Mouse (Mus musculus) adrenal gland, adult 8-10 months (tissue): ENCODE results near the gene Limd1. TPM values are rescaled to one million over a fixed set of nuclear protein-coding genes. Genes with fewer than 3 reads are reported as not detected.

Experiments used
- DNase-seq: peaks from one replicate; pipeline ENCODE4 v3.0.0; 2022
- total RNA-seq, 4 experiments: library from RNA; stranded (reverse); gene quantifications; 2 replicates each; pipeline ENCODE4 v1.2.4; 2022

Limd1 gene
- total RNA-seq, 4 experiments from 2014 or later = 31.3 to 33.8 (median 31.9) TPM

DNA sequence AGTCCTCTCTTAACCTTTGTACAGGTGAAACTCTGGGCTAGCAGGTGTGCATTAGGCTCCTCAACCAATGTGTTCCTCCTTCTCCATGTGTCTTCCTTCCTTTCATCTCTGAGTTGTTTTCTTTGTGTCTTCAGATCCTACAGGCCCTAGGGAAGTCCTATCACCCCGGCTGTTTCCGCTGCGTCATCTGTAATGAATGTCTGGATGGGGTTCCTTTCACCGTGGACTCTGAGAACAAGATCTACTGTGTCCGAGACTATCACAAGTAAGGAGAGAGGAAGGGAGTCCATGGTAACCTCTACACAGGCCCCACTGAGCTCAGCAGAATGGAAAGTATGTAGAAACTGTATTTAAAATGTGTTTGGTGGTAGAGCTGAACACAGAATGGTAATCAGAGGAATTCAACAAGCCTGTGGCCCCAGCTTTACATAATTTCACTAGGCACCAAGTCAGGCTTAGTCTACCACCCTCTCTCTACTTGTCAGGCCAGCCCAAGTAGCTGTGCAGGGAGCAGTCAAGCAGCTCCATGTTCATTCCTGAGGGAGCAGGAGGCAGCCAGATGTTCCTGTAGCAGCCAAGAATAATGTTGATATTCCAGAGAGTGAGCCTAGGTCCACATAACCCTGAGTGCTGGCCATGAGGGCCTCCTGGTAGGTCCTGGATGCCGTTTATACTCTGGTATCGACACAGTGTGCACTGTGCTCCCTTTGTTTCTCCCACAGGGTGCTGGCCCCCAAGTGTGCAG, 38.3 kb downstream of the Limd1 start:
- no peak for DNase-seq

DNA sequence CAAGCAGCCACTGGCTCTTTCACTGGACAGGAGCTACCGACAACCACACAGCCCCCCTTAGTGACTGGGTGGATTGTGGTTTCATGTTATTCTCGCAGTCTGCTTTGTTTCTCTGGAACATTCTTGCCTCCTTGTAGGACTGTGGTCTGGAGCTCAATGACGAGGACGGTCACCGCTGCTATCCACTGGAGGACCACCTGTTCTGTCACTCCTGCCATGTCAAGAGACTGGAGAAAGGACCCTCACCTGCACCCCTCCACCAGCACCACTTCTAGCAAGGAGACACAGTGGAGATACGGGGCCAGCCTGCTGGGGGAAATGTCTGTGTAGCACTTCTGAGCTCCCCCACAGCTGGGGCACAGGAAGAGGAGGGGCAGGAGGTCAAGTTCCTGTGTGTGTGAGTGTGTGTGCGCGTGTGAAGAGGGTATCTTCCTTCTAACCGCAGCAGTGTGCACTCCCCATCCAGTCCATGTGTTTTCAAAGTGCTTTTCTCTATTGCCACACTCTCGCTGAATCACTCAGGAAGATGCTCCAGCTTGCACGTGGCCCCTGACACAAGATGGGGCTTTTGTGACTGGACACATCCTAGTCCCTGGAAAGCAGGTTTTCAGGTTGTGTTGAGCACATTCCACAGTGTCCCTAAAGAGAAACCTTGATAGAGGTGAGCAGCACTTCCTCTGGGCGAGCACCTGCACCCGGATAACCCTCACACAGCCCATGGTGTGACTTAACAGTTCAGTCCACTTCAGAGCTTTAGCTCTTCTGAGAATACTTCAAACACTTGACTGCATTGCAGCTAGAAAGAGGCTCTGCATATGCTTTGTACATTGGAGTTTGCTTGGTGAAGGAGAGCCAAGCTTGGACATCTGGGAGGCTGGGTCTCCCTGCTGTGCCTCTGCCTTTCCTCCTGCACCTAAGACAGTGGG, 40.7 kb downstream of the Limd1 start:
- DNase-seq = no peak

DNA sequence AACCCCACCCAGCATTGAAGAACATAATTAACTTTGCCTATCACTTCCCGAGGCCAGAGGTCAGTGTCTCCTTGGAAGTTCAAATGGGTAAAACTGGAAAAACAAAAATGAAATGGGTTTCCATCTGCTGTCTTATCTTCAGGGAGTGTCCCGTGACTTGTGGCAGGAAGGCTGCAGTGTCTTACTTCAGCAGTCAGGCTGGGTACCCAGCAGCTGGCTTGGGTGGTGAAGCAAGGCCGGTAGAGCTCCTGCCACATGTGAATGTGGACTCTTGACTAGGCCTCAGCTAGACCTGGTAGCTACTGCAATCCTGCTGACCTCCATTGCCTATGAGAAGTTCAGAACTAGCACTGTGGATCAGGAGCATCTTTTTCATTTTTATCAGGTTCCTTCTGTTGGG, 42.2 kb downstream of the Limd1 start:
- no peak for DNase-seq

DNA sequence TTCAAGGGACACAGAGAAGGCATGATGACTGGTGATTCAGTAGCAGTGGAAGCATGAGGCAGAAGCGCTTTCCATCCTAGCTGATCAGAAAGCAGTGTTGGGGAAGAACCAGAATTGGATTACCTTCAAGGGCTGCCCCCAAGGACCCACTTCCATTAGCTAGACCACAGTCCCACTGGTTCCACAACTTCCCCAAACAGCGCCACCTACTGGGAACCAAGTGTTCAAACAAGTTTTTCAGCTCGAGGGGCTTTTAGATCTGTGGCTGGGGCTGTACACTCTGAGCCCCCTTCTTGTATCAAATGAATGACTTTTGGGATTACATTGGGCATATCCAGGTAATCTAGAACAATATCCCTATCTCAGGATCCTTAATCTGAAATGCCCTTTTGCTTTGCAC, 45.2 kb downstream of the Limd1 start:
- DNase-seq = no peak

DNA sequence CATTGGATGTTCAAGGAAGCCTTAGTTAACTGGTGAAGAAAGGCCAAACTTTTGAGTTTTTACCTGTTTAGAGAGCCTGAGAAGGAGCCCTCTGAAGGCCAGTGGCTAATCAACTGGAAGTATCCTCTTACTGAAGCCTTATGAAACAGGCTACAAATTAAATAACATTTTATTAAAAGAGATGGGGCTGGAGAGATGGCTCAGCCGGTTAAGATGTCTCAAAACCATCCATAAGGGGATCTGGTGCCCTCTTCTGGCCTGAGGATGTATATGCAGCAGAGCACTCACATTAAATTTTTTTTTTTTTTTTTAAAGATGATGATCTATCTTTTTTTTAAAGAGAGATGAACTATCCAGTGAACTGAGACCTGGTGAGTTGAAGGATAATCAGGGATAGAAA, 46.6 kb downstream of the Limd1 start:
- no peak for DNase-seq

DNA sequence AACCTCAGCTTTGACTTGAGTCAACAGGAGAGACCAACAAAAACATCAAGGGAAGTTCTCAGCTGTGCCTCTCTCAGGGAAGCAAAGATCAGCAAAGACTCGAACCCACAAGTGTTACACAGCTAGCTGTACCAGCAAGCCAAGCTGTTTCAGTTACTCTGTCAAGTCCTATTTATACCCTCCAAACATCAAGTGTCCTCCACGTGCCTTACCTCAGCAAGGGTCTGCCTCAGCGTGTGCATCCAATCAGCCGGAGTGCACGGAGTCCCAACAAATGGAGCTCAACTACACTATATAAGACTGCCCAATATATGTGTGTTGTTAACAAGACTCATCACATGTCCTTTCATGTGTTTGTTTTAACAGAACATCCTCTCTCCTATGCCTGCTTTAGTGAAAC, 48.0 kb downstream of the Limd1 start:
- DNase-seq = no peak

DNA sequence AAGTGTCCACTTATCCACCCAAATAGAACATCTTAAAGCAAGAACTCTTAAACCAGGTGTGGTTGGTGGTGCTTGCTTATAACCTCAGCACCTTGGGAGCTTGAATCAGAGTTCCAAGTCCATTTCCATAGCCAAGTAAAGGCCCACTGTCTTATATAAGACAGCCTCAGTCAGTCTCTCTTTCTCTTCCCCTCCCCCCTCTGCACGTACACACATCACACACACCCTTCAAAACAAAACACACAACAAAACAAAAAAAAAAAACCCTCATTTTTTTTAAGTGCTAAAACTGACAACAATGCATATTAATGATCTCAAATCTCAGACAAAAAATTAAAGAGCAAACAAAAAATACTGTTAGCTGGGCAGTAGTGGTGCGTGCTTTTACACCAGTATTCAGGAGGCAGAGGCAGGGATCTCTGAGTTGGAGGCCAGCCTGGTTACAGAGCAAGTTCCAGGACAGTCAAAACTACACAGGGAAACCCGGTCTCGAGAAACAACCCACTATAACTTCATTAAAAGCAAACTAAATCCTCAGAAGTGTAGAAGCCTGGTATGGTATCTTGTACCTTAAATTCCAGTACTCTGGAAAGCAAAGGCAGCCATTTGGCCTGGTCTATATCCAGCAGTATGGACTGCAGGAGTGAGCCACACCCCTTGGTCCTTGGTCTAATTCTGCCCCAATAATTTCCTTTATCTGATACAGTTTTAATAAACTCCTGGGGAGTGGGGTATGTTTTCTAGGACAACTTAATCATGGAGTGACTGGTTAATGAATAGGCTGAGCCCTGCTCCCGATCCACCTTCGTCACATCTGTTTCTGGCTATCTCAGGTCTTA, 49.8 kb downstream of the Limd1 start:
- no peak for DNase-seq

DNA sequence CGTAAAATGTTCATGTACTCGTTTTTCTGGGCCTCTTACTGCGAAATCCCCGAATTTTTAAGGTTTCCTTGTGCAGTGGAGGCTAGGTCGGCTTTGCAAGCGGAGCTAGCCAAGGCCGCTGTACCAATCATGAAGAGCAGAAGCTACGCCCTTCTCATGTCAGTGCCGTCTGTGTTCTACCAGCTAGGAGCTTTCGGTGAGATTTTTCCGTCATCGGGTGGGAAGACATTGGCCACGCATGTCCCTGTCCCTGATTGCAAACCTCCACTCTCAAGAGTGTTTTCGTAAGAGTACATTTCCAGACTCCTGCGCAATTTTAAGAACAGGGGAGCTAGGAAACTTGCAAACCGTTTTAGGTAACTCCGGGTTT, 50.4 kb downstream of the Limd1 start:
- DNase-seq = peak; percentile 49

DNA sequence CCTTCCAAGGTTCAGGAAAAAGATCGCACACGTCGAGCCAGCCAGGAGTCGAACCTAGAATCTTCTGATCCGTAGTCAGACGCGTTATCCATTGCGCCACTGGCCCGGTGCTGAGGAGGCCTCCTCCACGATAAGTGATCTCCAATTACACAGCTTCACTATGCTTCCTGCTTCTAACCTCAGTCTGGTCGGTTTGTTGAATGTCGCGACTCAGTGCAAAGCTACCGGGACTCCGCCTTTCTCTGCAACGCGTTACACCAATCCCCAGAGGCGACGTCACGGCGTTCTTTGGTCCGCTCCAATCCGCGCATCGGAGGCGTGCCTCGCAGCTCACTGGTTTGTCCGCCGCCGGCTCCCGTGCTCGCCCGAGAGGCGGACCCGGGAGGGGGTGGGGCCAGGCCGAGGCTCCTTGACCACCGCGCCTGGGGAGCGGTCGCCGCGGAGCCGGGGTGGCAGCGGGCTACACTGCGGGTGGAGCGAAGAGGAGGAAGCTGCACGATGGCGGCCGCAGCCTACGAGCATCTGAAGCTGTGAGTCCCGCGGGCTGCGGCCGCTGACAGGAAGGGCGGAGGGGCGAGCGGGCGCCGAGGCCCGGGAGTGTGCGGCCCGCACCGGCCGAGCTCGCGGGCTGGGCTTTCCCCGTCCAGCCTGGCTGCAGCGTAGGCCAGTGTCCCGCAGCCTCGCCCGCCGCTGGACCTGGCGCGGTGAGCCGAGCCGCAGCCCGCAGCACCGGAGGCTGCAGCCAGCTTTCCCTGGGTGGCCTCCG, 51.1 kb downstream of the Limd1 start, which contains the start of gene Sacm1l:
Gene Sacm1l, plus strand, starts transcription at position 368 of the 766 bp plus-strand sequence.
- DNase-seq = peak; percentile 99

DNA sequence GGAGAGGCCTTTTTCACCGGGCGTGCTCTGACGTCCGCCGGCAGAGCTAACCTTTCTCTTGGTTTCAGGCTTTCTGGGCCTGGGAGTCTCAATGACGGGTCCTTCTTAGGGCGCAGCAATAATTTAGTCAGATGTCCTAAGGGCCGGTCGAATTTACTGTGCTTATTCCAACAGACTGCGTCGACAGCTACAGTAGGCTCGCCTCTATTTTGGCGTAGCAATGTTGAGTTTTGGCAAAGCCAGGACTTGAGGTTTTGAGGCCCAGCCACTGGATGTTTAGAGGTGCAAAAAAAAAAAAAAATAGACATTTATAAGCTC, 51.6 kb downstream of the Limd1 start:
- DNase-seq = peak; percentile 33

DNA sequence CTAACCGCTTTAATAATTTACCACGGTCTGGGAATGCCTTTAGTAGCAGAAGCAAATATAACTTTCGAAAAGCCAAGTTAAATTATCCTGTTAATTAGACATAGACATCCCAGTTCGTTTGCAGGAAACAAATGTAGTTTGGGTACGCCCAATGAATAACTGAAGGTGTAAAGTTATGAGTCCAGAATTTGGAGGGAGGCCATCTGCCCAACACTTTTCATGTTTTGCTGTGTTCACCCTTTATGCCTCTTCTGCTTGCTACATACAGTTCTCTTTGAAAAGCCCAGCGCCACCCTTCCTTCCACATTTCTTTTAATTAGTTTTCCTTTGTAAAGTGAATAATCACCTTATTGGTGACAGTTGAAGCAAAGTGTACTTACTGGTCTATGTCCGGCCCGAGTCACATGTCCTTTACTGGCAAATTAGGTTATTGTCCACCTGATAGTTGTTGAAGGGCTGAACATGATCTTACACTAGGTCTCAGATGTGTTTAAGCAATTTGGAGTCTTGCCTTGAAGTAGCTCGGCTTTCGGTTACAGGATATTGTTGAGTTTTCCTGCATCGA, 52.1 kb downstream of the Limd1 start:
- no peak for DNase-seq

DNA sequence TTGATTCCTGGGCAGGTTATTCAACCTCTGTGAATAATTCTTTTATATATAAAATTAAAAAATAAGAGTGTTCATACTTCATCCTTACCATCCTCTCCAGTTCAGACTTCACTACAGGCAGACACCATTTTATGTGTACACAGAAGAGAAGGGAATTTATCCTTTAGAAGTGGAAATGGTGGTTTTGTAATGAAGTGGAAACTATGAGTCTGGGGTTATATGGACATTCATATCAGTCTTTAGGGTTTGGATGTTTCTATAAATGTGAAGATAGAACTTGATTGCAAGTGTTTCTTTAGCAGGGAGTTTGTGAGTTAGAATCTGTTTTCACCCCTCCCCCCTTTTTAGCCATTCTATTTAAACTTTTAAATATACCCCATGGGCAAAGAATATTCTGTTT, 52.7 kb downstream of the Limd1 start:
- DNase-seq = no peak

DNA sequence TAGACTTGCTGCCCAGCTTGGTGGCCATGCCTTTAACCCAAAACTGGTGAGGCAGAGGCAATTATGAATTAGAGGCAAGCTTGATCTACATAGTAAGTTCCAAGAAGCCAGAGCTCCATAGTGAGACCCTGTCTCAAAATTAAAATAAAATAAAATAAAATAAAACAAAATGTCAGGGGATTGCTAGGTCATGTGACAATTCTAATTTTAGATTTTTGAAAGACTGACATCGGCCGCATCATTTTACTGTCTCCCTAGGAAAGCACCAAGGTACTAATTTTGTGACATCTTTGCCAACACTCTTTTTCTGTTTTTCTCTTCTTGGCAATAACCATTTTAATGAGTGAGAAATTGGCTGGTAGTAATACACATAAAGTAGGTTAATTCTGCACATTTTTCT, 58.1 kb downstream of the Limd1 start:
- no peak for DNase-seq

DNA sequence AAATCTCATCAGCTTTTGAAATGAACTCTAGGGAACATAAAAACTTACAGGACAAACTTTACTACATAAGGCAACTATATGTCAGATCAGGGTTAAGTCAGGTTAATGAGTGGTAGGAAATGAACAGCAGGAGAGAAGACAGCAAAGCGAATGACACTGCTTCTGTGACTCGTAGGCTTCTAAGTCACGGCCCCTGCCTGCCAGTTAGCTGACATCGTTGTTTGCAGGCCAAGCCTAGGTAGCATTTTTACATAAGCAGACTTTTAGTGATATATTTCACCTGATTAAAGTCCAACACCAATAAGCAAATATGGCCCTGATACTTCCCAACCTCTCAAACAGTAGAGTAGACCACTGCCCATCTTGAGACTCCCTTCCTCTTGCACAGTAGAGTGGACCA, 59.7 kb downstream of the Limd1 start:
- DNase-seq = no peak

DNA sequence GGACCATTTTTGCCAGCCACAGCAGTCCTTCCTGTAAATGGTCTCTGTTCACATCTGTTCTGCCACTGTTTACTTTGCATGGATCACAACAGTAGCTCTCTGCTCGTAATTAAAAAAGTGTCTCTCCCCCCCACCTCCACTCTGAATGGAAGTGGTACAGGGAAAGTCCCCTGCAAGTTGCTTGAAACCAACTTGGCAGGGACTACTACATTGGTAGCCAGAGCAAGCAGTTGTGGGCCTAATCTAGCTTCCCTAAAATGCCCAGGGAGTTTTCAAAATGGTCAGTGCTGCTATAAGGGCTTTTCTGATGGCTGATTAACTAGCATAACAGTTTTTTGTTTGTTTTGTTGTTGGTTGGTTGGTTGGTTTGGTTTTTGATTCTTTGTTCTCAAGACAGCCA, 60.6 kb downstream of the Limd1 start:
- DNase-seq = no peak

DNA sequence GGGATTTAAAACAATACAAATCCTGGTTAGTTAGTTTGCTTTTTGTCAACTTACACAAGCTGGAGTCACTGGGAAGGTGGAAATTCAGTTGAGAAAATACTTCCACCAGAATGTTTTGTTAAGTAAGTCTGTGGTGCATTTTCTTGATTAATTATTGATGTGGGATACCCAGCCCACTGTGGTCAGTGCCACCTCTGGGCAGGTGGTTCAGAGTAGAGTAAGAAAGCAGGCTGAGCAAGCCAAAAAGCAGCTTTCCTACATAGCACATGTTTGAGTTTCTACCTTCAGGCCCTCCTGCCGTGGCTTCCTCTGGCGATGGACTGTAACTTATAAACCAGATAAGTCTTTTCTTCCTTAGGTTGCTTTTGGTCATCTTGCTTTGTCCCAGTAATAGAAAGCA, 61.3 kb downstream of the Limd1 start:
- no peak for DNase-seq

DNA sequence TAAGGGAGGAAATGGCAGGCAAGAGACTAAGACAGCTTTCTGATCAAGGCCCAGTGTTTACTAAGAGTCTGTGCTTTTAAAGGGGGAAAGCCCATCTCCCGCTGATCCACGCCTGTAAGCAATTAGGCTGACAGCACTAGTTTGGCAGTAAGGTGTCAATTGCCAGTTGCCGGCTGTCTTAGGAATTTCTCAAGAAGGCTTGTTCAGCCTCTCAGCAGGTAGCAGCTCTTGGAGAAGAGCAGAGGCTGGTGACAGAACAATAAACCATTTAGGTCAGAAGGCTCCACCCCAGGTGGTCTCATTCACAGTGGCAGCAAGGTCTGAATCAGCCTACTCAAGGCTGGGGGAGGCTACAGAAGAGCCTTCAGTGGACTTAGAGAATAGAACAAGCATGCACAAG, 76.1 kb downstream of the Limd1 start:
- no peak for DNase-seq
